Mouse (Mus musculus) forebrain, embryonic 15.5 days (tissue): ENCODE measurements around the gene Myo1h. TPM values are rescaled to one million over a fixed set of nuclear protein-coding genes. Genes with fewer than 3 reads are reported as not detected.

ENCODE experiments used
- ATAC-seq: fragments of 200-750 bp; cut with Nextera tagmentation; replicated peaks from 2 replicates; pipeline ENCODE4 v1.8.0; 2017; ENCODE audit warnings: mild to moderate bottlenecking, moderate TSS enrichment, moderate library complexity
- H3K27ac ChIP-seq: fragments of 300-500 bp; sonication (generic); replicated peaks from 2 replicates; pipeline ENCODE4 v1.5.1; 2015; ENCODE audit warnings: mild to moderate bottlenecking, inconsistent platforms
- H3K27me3 ChIP-seq: fragments of 300-500 bp; sonication (generic); 2 replicates; pipeline ENCODE4 v1.6.1; 2015; ENCODE audit warnings: inconsistent platforms
- H3K36me3 ChIP-seq: fragments of 300-500 bp; sonication (generic); 2 replicates; pipeline ENCODE4 v1.6.1; 2015; ENCODE audit warnings: mild to moderate bottlenecking, inconsistent platforms
- H3K4me1 ChIP-seq: fragments of 300-500 bp; sonication (generic); 2 replicates; pipeline ENCODE4 v1.6.1; 2015; ENCODE audit warnings: inconsistent platforms
- H3K4me2 ChIP-seq: fragments of 300-500 bp; sonication (generic); replicated peaks from 2 replicates; pipeline ENCODE4 v1.6.1; 2015; ENCODE audit warnings: mild to moderate bottlenecking, inconsistent platforms
- H3K4me3 ChIP-seq: fragments of 300-500 bp; sonication (generic); 2 replicates; pipeline ENCODE4 v1.5.1; 2015; ENCODE audit warnings: mild to moderate bottlenecking, inconsistent platforms
- H3K9ac ChIP-seq: fragments of 300-500 bp; sonication (generic); replicated peaks from 2 replicates; pipeline ENCODE4 v1.6.1; 2015; ENCODE audit warnings: mild to moderate bottlenecking, inconsistent platforms
- H3K9me3 ChIP-seq: fragments of 300-500 bp; sonication (generic); 2 replicates; pipeline ENCODE4 v1.6.1; 2016; ENCODE audit warnings: inconsistent platforms
- WGBS: fragments of 180-500 bp; shearing (Covaris S2); methylation state at CpG from one replicate; pipeline ENCODE4 v1.1.7; 2015; ENCODE audit warnings: mixed read lengths; 5-methylcytosine and 5-hydroxymethylcytosine counted together
- polyA plus RNA-seq: library from polyadenylated mRNA; unstranded; fragments of >200 nt; fragmentation: Nextera tagmentation; extraction: Ambion mirVana; gene quantifications from 2 replicates; pipeline ENCODE4 v1.2.1, GENCODE M21; 2015

Gene Myo1h
- polyA plus RNA-seq, 1 experiment from 2014 or later: 0.57 TPM

DNA sequence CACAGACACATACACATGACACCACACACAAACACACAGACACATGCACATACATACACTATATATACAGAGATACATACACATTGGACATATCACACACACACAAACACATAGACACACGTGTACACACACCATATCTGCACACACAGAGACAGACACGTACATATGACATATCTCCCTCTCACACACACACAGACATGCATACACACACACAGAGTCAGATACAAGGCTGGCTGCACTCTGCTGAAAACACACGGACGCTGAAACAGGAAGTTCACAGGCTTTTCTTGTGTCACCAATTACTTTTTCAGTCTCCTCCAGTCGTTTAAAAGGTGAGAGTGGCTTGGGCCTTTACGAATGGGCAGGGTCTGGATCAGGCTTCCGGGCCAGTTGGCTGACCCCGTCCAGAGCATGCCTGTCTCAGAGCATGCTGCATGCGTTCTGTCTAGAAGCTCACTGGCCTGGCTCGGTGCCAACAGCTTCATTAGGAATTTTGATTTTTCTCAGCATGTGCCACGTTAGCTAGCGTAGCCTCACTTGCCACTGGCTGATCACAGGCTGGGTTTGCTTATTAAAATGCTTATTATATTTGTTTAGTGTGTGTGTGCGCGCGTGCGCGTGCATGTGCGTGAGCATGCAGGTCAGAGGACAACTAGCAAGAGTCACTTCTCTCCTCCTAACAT lies 9.4 kb downstream of the Myo1h start:
- 0 out of 2 replicates have a peak, but pooled peaks have one; percentile 43 for ATAC-seq
- H3K27ac ChIP-seq: peak overlapping the region; percentile 20
- H3K36me3 ChIP-seq: no peaks in the 10 kb centered on the region
- no peak overlapping the region for H3K4me2 ChIP-seq
- 35% methylated on average over 18 of the region's 18 CpGs for WGBS
- no peaks in the 10 kb centered on the region for H3K9me3 ChIP-seq
- H3K4me1 ChIP-seq: peaks cover 38% of the 10 kb centered on the region
- H3K4me3 ChIP-seq: no peak overlapping the region
- peaks cover 10% of the 10 kb centered on the region; the same call in 1 of the 2 replicates for H3K27me3 ChIP-seq
- H3K9ac ChIP-seq: no peak overlapping the region

DNA sequence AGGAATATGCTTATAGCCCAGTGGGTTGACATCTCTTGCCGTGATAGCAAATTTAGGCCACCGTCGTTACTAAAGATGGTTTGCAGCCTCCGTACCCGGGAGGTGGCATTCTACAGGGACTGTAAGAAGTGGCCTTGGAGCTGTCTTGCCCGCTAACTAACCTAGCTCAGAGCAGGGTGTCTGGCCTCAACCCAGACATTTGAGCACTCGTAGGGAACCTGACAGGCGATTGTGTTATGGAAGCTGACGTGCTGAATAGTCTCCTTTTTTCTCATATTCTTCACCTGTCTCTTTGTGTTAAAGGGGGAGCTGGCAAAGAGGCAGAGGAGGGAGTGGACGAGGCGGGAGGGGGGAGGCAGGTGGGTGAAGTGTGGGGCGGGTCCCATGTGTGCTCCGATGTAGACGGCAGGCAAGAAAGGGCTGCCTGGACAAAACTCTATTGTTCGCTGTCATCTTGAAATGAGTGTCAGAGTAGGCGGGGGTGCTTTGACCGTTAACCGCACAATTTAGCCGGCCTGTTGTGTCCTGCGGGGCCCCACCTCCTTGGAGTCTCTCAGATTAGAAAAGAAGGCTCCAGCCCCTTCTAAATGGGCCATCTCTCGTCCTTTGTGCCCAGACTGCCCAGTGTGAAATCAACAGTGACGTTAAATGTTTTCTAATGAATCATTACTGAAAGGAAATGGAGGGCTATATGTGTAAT lies 10.3 kb downstream of the Myo1h start:
- H3K36me3 ChIP-seq: no peaks in the 10 kb centered on the region
- H3K9me3 ChIP-seq: no peaks in the 10 kb centered on the region
- no peak overlapping the region for H3K4me3 ChIP-seq
- H3K4me2 ChIP-seq: peak overlapping the region; percentile 21
- H3K9ac ChIP-seq: no peak overlapping the region
- H3K4me1 ChIP-seq: peaks cover 35% of the 10 kb centered on the region
- peak overlapping the region; percentile 20; the same call in 1 of the 2 replicates for H3K27ac ChIP-seq
- ATAC-seq: no peak
- peaks cover 10% of the 10 kb centered on the region; the same call in 1 of the 2 replicates for H3K27me3 ChIP-seq
- WGBS: 8% methylated on average over 22 of the region's 22 CpGs

DNA sequence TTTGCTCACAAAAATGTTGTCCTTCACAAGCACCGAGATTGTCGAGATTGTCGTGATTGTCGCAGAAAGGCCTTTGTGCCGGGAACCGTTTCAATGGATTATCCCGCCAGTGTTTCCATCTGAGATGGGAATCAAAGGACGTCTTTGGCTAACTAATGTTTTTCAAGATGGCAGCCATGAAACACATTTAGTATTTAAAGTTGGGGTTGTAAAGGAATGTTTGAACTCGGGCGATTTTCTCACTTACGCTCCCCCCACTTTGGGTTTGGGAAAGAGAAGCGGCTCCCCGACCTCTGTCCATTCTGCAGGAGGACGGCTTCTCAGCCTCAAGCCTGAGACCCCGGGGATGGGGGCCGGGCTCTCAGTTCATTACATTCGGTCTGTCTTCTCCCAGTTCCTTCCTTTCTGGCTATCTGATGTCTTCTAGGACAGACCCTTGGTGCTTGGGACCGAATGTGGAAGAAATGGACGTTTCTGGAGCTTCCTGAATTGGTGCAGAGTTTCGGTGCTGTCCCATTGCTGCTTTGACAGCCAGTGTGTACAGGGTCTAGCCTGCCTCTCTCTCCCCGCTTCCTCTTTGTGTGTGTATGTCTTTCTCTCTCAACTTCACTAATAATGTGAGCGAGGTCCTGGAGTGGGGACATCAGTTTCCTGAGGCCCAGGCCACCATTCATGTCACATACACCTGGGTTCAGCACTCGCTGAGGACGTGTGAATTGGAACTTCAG lies 11.1 kb downstream of the Myo1h start:
- no peak overlapping the region for H3K4me2 ChIP-seq
- ATAC-seq: no peak
- no peak overlapping the region for H3K9ac ChIP-seq
- H3K36me3 ChIP-seq: no peaks in the 10 kb centered on the region
- H3K4me1 ChIP-seq: peaks cover 35% of the 10 kb centered on the region
- H3K27me3 ChIP-seq: peaks cover 10% of the 10 kb centered on the region; the same call in 1 of the 2 replicates
- no peak overlapping the region for H3K4me3 ChIP-seq
- H3K9me3 ChIP-seq: no peaks in the 10 kb centered on the region
- 46% methylated on average over 24 of the region's 24 CpGs for WGBS
- H3K27ac ChIP-seq: no peak overlapping the region

DNA sequence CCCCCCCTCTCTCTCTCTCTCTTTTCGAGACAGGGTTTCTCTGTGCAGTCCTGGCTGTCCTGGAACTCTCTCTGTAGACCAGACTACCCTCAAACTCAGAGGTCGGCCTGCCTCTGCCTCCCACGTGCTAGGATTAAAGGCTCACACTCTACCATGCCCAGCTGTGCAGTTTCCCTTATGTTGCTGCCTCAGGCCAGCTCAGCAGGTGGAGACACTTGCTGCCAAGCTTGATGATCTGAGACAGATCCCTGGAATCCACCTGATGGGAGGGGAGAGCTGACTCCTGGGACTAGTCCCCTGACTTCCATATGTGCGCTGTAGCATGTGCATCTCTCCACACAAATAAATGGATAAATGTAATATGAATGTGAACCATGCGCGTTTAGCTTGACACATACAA lies 14.2 kb downstream of the Myo1h start:
- no peak overlapping the region for H3K9ac ChIP-seq
- 83% methylated on average over 6 of the region's 6 CpGs for WGBS
- no peak for ATAC-seq

DNA sequence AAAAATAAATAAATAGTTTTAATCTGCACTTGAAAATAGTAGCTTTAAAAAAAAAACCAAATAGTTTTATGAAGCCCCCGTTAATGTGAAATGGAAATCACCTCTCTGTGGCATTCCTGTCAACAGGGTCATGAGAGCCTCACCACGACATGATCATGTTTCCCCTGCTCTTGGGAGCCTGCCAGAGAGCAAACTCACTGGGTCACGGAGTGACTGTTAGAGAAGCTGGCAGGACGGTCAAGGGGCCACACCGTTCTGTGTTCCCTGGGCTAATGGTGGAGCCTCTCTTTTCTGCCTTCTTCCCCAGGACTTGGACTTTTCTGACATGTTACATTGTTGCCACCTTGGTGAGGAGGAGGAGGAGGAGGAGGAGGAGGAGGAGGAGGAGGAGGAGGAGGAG lies 17.5 kb downstream of the Myo1h start:
- Histone ChIP-seq H3K27ac (no peak overlapping the region), H3K9me3 (no peaks in the 10 kb centered on the region), H3K9ac (no peak overlapping the region), H3K4me3 (no peak overlapping the region), H3K4me2 (no peak overlapping the region), H3K27me3 (peaks cover 8% of the 10 kb centered on the region; the same call in 1 of the 2 replicates), H3K4me1 (no peaks in the 10 kb centered on the region), H3K36me3 (no peaks in the 10 kb centered on the region)
- no peak for ATAC-seq
- WGBS: 72% methylated on average over 5 of the region's 5 CpGs

More for the DNA sequence above, 14.2 kb downstream of the Myo1h start:
- Histone ChIP-seq H3K4me2 (no peak overlapping the region), H3K27me3 (peaks cover 10% of the 10 kb centered on the region; the same call in 1 of the 2 replicates), H3K27ac (no peak overlapping the region), H3K36me3 (no peaks in the 10 kb centered on the region), H3K9me3 (no peaks in the 10 kb centered on the region), H3K4me3 (no peak overlapping the region), H3K4me1 (peaks cover 19% of the 10 kb centered on the region)

DNA sequence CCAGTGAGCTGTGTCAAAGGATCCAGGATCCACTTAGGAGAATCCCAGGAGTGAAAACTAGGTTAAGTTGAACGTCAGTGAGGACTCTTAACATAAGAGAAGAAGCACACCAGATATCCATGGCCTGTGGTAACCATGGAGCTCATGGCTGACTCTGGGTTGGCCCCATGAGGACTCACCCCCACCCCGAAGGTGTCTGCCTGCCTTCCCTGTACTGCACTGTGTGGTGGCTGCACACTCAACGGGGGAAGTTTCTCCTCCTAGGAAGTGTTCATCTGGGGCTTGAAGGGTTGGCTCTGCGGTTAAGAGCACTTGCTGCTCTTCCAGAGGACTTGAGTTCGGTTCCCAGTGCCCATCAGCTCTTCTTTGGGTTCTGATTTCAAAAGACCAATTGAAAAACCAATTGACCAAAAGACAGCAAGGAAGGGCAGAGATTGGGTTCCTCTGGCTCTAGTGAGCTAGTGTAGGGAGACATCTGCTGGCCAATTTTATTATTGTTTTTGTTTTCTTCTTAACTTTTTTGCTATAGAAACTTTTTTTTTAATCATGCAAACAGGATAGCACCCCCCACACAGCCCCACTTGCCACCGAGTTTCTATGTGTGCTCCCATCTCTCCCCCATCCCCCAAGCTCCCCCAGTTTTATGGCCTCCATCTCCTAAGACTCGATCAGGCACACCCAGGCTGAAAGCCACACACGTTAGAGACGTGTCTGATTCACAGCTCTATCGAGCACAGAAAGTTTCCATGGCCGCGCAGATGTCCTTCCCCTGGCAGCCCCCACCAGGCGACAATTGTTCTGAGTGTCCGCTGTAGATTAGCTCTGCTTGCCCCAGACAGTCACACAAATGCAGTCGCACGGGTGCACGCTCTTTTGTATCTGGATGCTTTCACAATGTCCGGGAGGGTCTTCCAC lies 20.1 kb downstream of the Myo1h start:
- H3K27me3 ChIP-seq: no peaks in the 10 kb centered on the region
- ATAC-seq: no peak

DNA sequence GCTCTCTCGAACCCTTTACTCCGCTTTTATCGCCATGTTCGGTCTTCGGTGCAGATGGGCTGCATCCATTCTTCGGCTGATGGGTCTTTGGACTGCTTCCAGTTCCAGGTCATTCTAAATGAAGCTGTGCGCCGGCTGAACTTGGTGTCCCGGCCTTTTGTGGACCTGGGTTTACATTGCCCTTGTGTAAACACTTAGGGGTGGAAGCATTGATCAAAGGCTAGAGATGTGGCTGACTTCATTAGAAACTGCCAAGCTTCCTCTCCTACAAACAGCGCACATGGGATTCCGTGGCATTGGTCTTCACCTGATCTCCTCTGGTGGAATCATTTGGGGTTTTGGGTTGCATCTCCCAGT lies 20.7 kb downstream of the Myo1h start:
- Histone ChIP-seq H3K4me2 (no peak overlapping the region), H3K27ac (no peak overlapping the region), H3K27me3 (no peaks in the 10 kb centered on the region), H3K4me3 (no peak overlapping the region), H3K4me1 (no peaks in the 10 kb centered on the region), H3K9me3 (no peaks in the 10 kb centered on the region), H3K36me3 (no peaks in the 10 kb centered on the region), H3K9ac (no peak overlapping the region)
- 50% methylated on average over 11 of the region's 11 CpGs for WGBS
- no peak for ATAC-seq

More for the DNA sequence above, 20.1 kb downstream of the Myo1h start:
- 38% methylated on average over 18 of the region's 18 CpGs for WGBS
- Histone ChIP-seq H3K36me3 (no peaks in the 10 kb centered on the region), H3K9ac (no peak overlapping the region), H3K4me3 (no peak overlapping the region), H3K4me2 (0 out of 2 replicates have a peak overlapping the region, but pooled peaks have one; percentile 0), H3K27ac (no peak overlapping the region), H3K9me3 (no peaks in the 10 kb centered on the region), H3K4me1 (no peaks in the 10 kb centered on the region)

DNA sequence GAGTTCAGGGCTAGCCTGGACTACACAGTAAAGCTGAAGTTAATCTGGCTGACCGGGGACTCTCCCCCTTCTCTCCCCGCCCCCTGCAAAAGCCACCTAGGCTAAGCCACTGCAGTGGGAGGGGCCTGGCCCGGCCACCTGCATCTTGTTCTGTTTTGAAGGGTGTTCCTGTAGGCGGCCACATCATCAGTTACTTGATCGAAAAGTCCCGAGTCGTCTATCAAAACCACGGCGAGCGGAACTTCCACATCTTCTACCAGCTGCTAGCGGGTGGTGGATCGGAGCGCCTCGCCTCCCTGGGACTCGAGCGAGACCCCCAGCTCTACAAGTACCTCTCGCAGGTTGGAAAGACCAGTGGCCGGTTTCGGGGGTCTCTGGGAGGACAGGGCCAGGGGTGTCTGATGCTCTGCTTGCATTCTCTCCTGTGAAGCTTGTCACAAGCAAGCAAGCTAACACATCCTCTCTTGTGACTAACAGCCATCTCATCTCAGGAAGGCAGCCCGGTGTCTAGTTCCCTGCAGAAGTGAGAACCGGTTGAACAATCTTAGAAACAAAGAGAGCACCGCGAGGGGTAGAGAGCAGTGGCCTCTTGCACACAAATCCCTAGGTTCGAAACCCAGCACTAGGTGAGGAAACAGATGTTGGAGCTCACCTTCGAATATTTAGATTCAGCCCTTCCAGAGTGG lies 34.3 kb downstream of the Myo1h start:
- Histone ChIP-seq H3K27me3 (no peaks in the 10 kb centered on the region), H3K9ac (no peak overlapping the region), H3K27ac (no peak overlapping the region), H3K4me2 (no peak overlapping the region), H3K4me1 (0 out of 2 replicates have a peak, but pooled peaks cover 4% of the 10 kb centered on the region), H3K36me3 (no peaks in the 10 kb centered on the region), H3K9me3 (no peaks in the 10 kb centered on the region), H3K4me3 (no peak overlapping the region)
- ATAC-seq: no peak
- 56% methylated on average over 25 of the region's 25 CpGs for WGBS

DNA sequence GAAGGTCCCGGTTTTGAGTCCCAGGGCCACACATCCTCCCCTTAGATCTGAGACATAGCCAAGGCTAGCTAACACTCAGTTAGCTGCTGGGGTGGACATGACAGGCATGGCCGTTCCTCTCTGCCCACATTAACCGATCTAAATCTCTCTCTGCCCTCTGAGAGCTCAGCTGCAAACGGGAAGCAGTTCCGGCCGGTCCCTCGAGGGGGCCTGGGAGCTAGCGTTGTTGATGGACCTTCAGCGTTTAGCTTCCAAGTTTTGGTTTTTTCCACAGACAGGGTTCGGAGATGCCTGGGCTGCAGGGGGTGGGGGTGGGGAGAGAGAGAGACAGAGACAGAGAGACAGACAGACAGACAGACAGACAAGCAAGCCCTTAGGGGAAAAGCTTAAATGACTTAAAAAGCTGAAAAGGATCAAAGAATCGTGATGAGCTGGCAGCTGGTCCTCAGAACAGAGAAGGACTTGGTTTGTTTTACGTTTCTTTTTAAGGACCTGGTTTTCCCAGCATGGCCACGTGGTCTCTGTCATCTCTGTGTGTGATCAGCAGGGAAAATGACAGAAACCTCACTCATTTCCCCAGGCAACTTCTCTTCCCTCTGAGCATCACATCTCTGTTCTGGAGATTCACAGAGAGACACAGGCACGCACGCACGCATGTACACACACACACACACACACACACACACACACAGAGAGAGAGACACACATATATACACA lies 35.0 kb downstream of the Myo1h start:
- no peak overlapping the region for H3K27ac ChIP-seq
- ATAC-seq: no peak
- WGBS: 23% methylated on average over 16 of the region's 16 CpGs
- 0 out of 2 replicates have a peak, but pooled peaks cover 4% of the 10 kb centered on the region for H3K4me1 ChIP-seq
- no peaks in the 10 kb centered on the region for H3K27me3 ChIP-seq
- H3K4me3 ChIP-seq: no peak overlapping the region
- no peak overlapping the region for H3K9ac ChIP-seq
- no peaks in the 10 kb centered on the region for H3K9me3 ChIP-seq
- H3K4me2 ChIP-seq: no peak overlapping the region; the same call in 1 of the 2 replicates
- no peaks in the 10 kb centered on the region for H3K36me3 ChIP-seq

DNA sequence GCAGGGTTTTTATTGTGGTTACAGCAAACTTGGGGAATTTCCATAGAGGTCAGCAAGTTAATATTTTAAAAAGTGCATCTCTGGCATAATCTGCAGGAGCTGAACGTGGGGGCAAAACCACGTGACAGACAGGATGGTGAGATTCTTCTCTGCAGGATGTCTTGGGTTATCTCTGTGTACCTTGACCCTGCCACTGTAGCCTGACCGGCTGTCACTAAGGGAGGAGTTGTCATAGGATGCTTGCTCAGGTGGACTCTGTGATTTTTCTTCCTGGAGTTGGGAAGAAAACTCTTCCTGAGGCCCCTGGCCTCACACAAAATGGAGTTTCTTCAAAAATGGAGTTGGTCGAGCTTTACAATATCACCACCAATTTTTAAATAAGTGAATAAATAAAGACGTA lies 54.0 kb downstream of the Myo1h start:
- no peak overlapping the region for H3K4me3 ChIP-seq
- no peaks in the 10 kb centered on the region for H3K36me3 ChIP-seq
- H3K27me3 ChIP-seq: no peaks in the 10 kb centered on the region
- no peaks in the 10 kb centered on the region for H3K9me3 ChIP-seq
- no peak overlapping the region for H3K9ac ChIP-seq
- no peaks in the 10 kb centered on the region for H3K4me1 ChIP-seq
- H3K27ac ChIP-seq: no peak overlapping the region
- no peak overlapping the region for H3K4me2 ChIP-seq
- 92% methylated on average over 5 of the region's 5 CpGs for WGBS
- no peak for ATAC-seq
